Mouse (Mus musculus) gastrocnemius, postnatal 4 days (tissue): Measurements from ENCODE around the gene Gm27029. TPM values are rescaled to one million over a fixed set of nuclear protein-coding genes. Genes with fewer than 3 reads are reported as not detected.
"Not testable (repeated sequence)": the region's sequence is repeated elsewhere in the genome, so short reads cannot be mapped to it uniquely, and the experiment has no call there.

ENCODE experiments used
- DNase-seq, 2 experiments: peaks; one replicate each; pipeline ENCODE4 v3.0.0; 2021 to 2022; ENCODE audit warnings: low spot score in 2 of 2, mixed read lengths in 2 of 2
- total RNA-seq, 2 experiments: library from RNA; stranded (reverse); gene quantifications; 2 replicates each; pipeline ENCODE4 v1.2.3; 2021

Gene Gm27029
- total RNA-seq, 2 experiments from 2014 or later = 4.5 to 7.3 TPM

DNA sequence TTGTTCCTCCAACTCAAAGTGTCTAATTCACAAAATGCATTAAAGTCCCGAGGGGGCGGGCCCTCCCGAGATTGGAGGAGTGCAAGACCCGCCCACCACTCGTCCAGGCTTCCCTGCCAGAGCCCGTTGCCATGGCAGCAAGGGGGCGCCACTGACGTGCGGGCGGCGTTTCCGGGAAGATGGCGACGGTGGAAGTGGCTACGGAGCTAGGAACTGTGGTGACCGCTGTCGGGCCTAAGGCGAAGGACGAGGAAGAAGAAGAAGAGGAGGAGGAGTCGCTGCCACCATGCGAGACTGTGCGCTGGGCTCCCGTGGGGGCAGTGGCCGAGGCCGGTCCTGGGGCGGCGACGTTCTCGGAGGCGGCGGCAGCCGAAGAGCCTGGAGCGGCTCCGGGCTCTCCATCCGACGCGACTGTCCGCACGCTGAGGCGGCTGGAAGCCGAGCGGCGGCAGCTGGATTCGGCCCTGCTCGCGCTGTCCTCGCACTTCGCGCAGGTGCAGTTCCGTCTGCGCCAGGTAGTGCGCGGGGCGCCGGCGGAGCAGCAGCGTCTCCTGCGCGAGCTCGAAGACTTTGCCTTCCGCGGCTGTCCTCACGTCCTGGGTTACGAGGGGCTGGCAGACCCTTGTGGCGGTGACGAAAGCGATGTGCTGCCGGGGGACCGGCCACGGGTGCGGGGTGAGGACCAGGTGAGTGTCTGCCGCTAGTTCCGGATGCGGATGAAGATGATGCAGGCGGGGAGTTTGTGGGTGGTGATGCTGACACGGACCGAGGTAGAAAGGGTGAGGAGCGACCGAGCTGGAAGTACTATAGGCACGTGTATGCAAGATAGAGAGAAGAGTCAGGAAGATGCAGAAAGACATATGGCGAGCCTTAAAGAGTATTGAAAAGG, 573 bp upstream of the Gm27029 start, which contains the start of the genes Rundc1 and Ptges3l:
Gene Rundc1 (plus strand): TSS at position 161 of the 889 bp plus-strand sequence.
Gene Ptges3l (minus strand): TSS at position 409 of the 889 bp plus-strand sequence.
- peak; percentile 98 to 99 for DNase-seq

- DNase-seq = no peak
Observed at GRCm38 (mm10) chr11:101420148-101420547, 4.4 kb downstream of the Gm27029 start.

- DNase-seq = no peak
Observed at GRCm38 (mm10) chr11:101419610-101420009, 5.0 kb downstream of the Gm27029 start.

DNA sequence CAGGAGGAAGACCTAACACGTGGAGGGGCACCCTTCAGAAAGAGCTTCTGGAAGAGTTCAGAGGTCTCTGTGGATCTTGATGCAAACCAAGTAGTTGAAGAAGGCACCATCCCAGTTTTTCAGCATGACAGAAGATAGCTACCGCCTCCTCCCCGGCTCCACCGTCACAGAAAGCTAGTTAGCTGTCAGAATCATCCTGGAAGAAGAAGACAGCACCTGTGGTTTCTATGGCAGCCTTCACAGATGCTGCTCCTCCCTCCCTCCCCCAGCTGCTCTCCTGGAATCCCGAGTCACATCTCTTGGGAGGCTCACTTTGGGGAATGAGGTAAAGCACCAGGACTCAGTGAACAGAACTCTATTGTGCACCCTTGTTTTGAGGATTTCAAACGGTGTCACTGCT, 5.6 kb downstream of the Gm27029 start:
- DNase-seq = no peak

DNA sequence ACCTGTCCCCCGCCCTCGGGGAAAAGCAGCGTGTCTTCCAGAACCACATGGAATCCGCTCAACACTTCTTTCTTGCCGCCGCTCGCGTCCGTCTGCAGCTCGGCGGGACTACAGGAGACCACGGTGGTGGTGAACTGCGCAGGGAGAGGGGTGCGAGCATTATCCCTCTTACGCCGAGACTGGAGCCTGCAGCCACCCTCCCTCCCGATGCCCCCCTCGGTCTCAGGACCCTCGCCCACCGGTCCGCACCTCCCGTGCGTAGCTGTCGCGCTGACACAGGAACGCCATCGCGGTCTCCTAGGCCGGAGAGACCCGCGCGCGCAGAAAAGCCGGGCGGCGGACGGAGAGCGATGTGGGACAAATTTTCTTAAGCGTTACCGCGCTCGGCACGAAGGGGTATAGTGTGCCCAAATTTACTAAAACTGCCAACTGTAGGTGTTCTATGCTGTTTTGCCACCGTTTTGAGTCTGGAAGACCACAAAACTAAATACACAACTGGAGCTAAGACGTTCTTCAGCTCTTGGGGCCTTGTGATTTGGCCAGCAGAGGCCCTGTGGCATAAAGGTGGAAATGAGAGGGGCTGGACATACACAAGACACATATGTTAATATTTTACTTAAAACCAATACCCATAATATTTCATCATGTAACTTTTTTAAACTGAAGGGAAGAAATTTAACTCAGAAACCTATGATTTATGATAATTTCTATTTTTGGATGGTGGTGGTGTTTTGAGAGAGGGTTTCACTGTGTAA, 7.3 kb downstream of the Gm27029 start, which contains the start of gene Aarsd1:
Gene Aarsd1 (minus strand): TSS at position 515 of the 755 bp plus-strand sequence.
- DNase-seq = peak; percentile 82 to 91

GRCm38 (mm10) chr11:101416433-101417100, 8.0 kb downstream of the Gm27029 start:
- DNase-seq = no peak

GRCm38 (mm10) chr11:101415306-101415705, 9.3 kb downstream of the Gm27029 start:
- DNase-seq = no peak

GRCm38 (mm10) chr11:101395110-101395509, 29.5 kb downstream of the Gm27029 start:
- DNase-seq = peak; percentile 57 to 78

GRCm38 (mm10) chr11:101381817-101382216, 42.8 kb downstream of the Gm27029 start:
- no peak for DNase-seq

- DNase-seq = no peak
Observed at GRCm38 (mm10) chr11:101378926-101379325, 45.7 kb downstream of the Gm27029 start.

DNA sequence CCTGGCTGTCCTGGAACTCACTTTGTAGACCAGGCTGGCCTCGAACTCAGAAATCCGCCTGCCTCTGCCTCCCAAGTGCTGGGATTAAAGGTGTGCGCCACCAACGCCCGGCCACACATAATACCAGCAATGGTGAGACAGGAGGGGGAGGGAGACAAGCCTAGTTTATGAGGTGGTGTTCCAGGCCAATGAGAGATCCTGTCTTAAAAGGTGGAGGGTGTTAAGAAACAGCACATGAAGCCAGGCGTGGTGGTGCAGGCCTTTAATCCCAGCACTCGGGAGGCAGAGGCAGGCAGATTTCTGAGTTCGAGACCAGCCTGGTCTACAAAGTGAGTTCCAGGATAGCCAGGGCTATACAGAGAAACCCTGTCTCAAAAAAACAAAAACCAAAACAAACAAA, 46.4 kb downstream of the Gm27029 start:
- not testable (repeated sequence) for DNase-seq

DNA sequence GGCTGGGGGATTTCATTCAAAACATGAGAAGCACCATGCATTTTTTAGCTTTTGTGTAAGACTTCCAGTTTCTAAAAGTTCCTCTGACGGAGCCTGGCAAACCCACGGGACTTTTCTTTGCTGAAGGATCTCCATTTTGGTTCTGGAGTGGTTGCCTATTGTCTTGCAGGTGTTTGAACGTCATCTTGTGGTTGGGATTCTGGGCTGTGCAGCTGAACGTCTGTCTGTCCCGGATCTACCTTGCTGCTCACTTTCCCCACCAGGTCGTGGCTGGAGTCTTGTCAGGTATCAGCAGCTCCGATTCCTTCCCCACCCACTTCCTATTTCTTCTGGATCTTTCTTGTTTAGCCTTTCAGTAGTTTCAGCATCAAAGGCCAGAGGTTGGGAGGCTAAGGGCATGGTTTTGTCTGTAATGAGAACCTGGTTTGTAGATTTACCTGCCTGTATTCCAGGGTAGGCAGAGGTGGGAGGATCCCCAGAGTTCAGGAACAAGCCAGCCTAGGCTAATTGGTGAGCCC, 50.1 kb downstream of the Gm27029 start:
- no peak for DNase-seq

GRCm38 (mm10) chr11:101370141-101370540, 54.5 kb downstream of the Gm27029 start:
- DNase-seq = no peak

GRCm38 (mm10) chr11:101367326-101367935, 57.2 kb downstream of the Gm27029 start, which contains the start of gene G6pc:
Gene G6pc, plus strand, starts transcription at chr11:101367561.
- no peak for DNase-seq

- no peak for DNase-seq
Observed at GRCm38 (mm10) chr11:101364531-101364931, 60.1 kb downstream of the Gm27029 start.

DNA sequence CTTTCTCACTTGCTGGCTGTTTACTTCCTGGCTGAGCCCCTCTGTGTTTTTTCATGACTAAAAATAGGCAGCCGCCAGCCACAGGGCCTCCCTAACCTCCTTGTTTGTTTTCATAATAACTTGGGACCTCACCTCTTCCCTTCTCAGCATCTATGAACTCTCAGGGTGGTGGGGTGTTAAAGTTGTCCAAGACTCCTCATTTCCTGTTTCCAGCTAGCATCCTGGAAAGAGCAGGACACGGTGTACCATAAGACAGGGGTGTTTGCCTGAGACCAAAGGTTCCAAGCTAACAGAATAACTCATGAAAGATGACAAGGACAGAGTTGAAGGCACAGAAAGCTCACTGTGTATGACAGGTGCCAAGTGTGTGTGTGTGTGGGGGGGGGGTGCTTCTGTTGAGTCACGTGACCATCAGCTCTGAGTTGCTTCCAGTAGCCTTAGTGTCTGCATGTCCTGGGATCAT, 63.9 kb downstream of the Gm27029 start:
- no peak for DNase-seq

GRCm38 (mm10) chr11:101359776-101360175, 64.8 kb downstream of the Gm27029 start:
- no peak for DNase-seq

GRCm38 (mm10) chr11:101357505-101358182, 67.0 kb downstream of the Gm27029 start:
- DNase-seq = no peak
